Mouse (Mus musculus): ENCODE data around the gene L3mbtl4.
A peak's percentile ranks its signal among the peaks of the same experiment; 100 is the strongest.

L3mbtl4 gene

GRCm38 (mm10) chr17:68273527-68273926 is at the start of gene L3mbtl4:
TSS of gene L3mbtl4 (plus strand) at chr17:68273797.
- peak; percentile 14 to 41 for DNase-seq (ENCODE audit: inconsistent age in 2 of 2, low spot score in 1 of 2)

- no peak for DNase-seq (ENCODE audit: inconsistent age in 2 of 2, low spot score in 1 of 2)
Observed at GRCm38 (mm10) chr17:68230484-68230883, 43.1 kb upstream of the L3mbtl4 start.

- no peak for DNase-seq (ENCODE audit: inconsistent age in 2 of 2, low spot score in 1 of 2)
Observed at GRCm38 (mm10) chr17:68235380-68235779, 38.2 kb upstream of the L3mbtl4 start.

- no peak for DNase-seq (ENCODE audit: inconsistent age in 2 of 2, low spot score in 1 of 2)
Observed at GRCm38 (mm10) chr17:68236992-68237391, 36.6 kb upstream of the L3mbtl4 start.

GRCm38 (mm10) chr17:68240171-68240570 is 33.4 kb upstream of the L3mbtl4 start:
- DNase-seq (ENCODE audit: inconsistent age in 2 of 2, low spot score in 1 of 2): no peak

- no peak for DNase-seq (ENCODE audit: inconsistent age in 2 of 2, low spot score in 1 of 2)
Observed at GRCm38 (mm10) chr17:68264835-68265557, 8.6 kb upstream of the L3mbtl4 start.

- no peak for DNase-seq (ENCODE audit: inconsistent age in 2 of 2, low spot score in 1 of 2)
Observed at GRCm38 (mm10) chr17:68273954-68274353, 357 bp downstream of the L3mbtl4 start.

- no peak for DNase-seq (ENCODE audit: inconsistent age in 2 of 2, low spot score in 1 of 2)
Observed at GRCm38 (mm10) chr17:68275138-68275537, 1.5 kb downstream of the L3mbtl4 start.

GRCm38 (mm10) chr17:68280915-68281314 is 7.3 kb downstream of the L3mbtl4 start:
- DNase-seq (ENCODE audit: inconsistent age in 2 of 2, low spot score in 1 of 2): no peak

GRCm38 (mm10) chr17:68285119-68285782 is 11.7 kb downstream of the L3mbtl4 start:
- DNase-seq (ENCODE audit: inconsistent age in 2 of 2, low spot score in 1 of 2): peak in 1 of 2 experiments; percentile 46

- no peak for DNase-seq (ENCODE audit: inconsistent age in 2 of 2, low spot score in 1 of 2)
Observed at GRCm38 (mm10) chr17:68288094-68288493, 14.5 kb downstream of the L3mbtl4 start.

GRCm38 (mm10) chr17:68288699-68289098 is 15.1 kb downstream of the L3mbtl4 start:
- no peak for DNase-seq (ENCODE audit: inconsistent age in 2 of 2, low spot score in 1 of 2)

- no peak for DNase-seq (ENCODE audit: inconsistent age in 2 of 2, low spot score in 1 of 2)
Observed at GRCm38 (mm10) chr17:68291713-68292364, 18.2 kb downstream of the L3mbtl4 start.

GRCm38 (mm10) chr17:68308381-68308780 is 34.8 kb downstream of the L3mbtl4 start:
- DNase-seq (ENCODE audit: inconsistent age in 2 of 2, low spot score in 1 of 2): no peak

- no peak for DNase-seq (ENCODE audit: inconsistent age in 2 of 2, low spot score in 1 of 2)
Observed at GRCm38 (mm10) chr17:68312286-68312927, 38.8 kb downstream of the L3mbtl4 start.

- no peak for DNase-seq (ENCODE audit: inconsistent age in 2 of 2, low spot score in 1 of 2)
Observed at GRCm38 (mm10) chr17:68320940-68321339, 47.3 kb downstream of the L3mbtl4 start.

- DNase-seq (ENCODE audit: inconsistent age in 2 of 2, low spot score in 1 of 2): peak in 1 of 2 experiments; percentile 55
Observed at GRCm38 (mm10) chr17:68322607-68323006, 49.0 kb downstream of the L3mbtl4 start.

GRCm38 (mm10) chr17:68332225-68332624 is 58.6 kb downstream of the L3mbtl4 start:
- DNase-seq (ENCODE audit: inconsistent age in 2 of 2, low spot score in 1 of 2): no peak

- no peak for DNase-seq (ENCODE audit: inconsistent age in 2 of 2, low spot score in 1 of 2)
Observed at GRCm38 (mm10) chr17:68333382-68333781, 59.8 kb downstream of the L3mbtl4 start.

GRCm38 (mm10) chr17:68338917-68339553 is 65.4 kb downstream of the L3mbtl4 start:
- DNase-seq (ENCODE audit: inconsistent age in 2 of 2, low spot score in 1 of 2): no peak

- DNase-seq (ENCODE audit: inconsistent age in 2 of 2, low spot score in 1 of 2): no peak
Observed at GRCm38 (mm10) chr17:68357687-68358086, 84.1 kb downstream of the L3mbtl4 start.
